Mouse (Mus musculus) CH12.LX (cell line): ENCODE measurements around the gene Mmgt2. TPM values are rescaled to one million over a fixed set of nuclear protein-coding genes. Genes with fewer than 3 reads are reported as not detected.
A peak's percentile ranks its signal among the peaks of the same experiment; 100 is the strongest.

ENCODE experiments used
- DNase-seq: peaks from one replicate; pipeline ENCODE4 v3.0.0-alpha.2; 2013; ENCODE audit errors: extremely low read depth
- H3K27ac ChIP-seq: 2 replicates; pipeline ENCODE4 v1.5.1; 2012; ENCODE audit warnings: low read depth, mild to moderate bottlenecking, control low read depth, moderate library complexity; ENCODE audit not compliant: insufficient read depth
- H3K27me3 ChIP-seq: replicated peaks from 2 replicates; pipeline ENCODE3; 2012; ENCODE audit warnings: inconsistent platforms
- H3K36me3 ChIP-seq, 2 experiments: replicated peaks in 1 of 2; 2 replicates each; pipeline versions ENCODE3 to v1.6.1; 2012; ENCODE audit warnings: inconsistent platforms in 1 of 2, low read length in 1 of 2, mild to moderate bottlenecking in 1 of 2, mixed read lengths in 1 of 2, moderate library complexity in 1 of 2; ENCODE audit not compliant: control insufficient read depth in 1 of 2, insufficient read depth in 1 of 2
- H3K4me1 ChIP-seq, 2 experiments: 2 replicates each; pipeline ENCODE4 v1.6.1; 2012; ENCODE audit warnings: inconsistent platforms in 1 of 2, moderate library complexity in 1 of 2; ENCODE audit not compliant: insufficient read depth in 2 of 2, control insufficient read depth in 1 of 2
- H3K4me2 ChIP-seq: 2 replicates; pipeline ENCODE4 v1.6.1; 2012; ENCODE audit warnings: low read depth, mild to moderate bottlenecking, control low read depth; ENCODE audit not compliant: poor library complexity, insufficient read depth, severe bottlenecking
- H3K4me3 ChIP-seq, 3 experiments: fragments of 150-350 bp in 1 of 3; sonication (generic) in 1 of 3; replicated peaks in 1 of 3; 2 replicates each; pipeline versions ENCODE3 to v1.5.1; 2011 to 2012; ENCODE audit warnings: low read depth in 2 of 3, low read length in 2 of 3, mild to moderate bottlenecking in 2 of 3, moderate library complexity in 2 of 3, control low read depth in 1 of 3, improper control_type of control experiment in 1 of 3, inconsistent platforms in 1 of 3, mixed read lengths in 1 of 3; ENCODE audit not compliant: poor library complexity in 1 of 3
- H3K79me2 ChIP-seq: replicated peaks from 2 replicates; pipeline ENCODE4 v1.6.1; 2012; ENCODE audit warnings: mild to moderate bottlenecking, moderate library complexity; ENCODE audit not compliant: control insufficient read depth, poor library complexity, insufficient read depth, severe bottlenecking; ENCODE audit errors: extremely low read depth
- H3K9ac ChIP-seq: 2 replicates; pipeline ENCODE4 v1.6.1; 2012; ENCODE audit warnings: low read depth, mild to moderate bottlenecking, control low read depth, moderate library complexity; ENCODE audit not compliant: insufficient read depth
- H3K9me3 ChIP-seq: replicated peaks from 2 replicates; pipeline ENCODE3; 2012; ENCODE audit warnings: low read length, inconsistent platforms, mixed read lengths
- CHD1 ChIP-seq: IDR thresholded peaks from 2 replicates; pipeline ENCODE4 v1.6.1; 2012; ENCODE audit warnings: low read depth, low read length, improper control_type of control experiment, inconsistent platforms
- CHD2 ChIP-seq: IDR thresholded peaks from 2 replicates; pipeline ENCODE4 v1.6.1; 2011; ENCODE audit warnings: low read length, improper control_type of control experiment
- CTCF ChIP-seq, 2 experiments: IDR thresholded peaks in 1 of 2; conservative IDR thresholded peaks in 1 of 2; 2 replicates each; pipeline ENCODE4 v1.5.1; 2011 to 2012; ENCODE audit warnings: low read depth in 2 of 2, low read length in 2 of 2, improper control_type of control experiment in 1 of 2, inconsistent platforms in 1 of 2, mild to moderate bottlenecking in 1 of 2, moderate library complexity in 1 of 2
- ELF1 ChIP-seq: IDR thresholded peaks from 2 replicates; pipeline ENCODE4 v1.6.1; 2014; ENCODE audit warnings: low read depth, mild to moderate bottlenecking, inconsistent platforms, low read length, improper control_type of control experiment
- EP300 ChIP-seq: IDR thresholded peaks from 2 replicates; pipeline ENCODE4 v1.6.1; 2011; ENCODE audit warnings: low read length, improper control_type of control experiment
- ETS1 ChIP-seq: conservative IDR thresholded peaks from 2 replicates; pipeline ENCODE4 v1.6.1; 2012; ENCODE audit warnings: low read depth, mild to moderate bottlenecking, inconsistent platforms, low read length, improper control_type of control experiment, moderate library complexity
- IRF4 ChIP-seq: IDR thresholded peaks from 2 replicates; pipeline ENCODE4 v1.6.1; 2014; ENCODE audit warnings: low read depth, mild to moderate bottlenecking, inconsistent platforms, low read length, improper control_type of control experiment
- JUND ChIP-seq: conservative IDR thresholded peaks from 2 replicates; pipeline ENCODE4 v1.6.1; 2011; ENCODE audit warnings: low read depth, low read length, improper control_type of control experiment
- KAT2A ChIP-seq: IDR thresholded peaks from 2 replicates; pipeline ENCODE4 v1.6.1; 2012; ENCODE audit warnings: low read length, improper control_type of control experiment, inconsistent platforms; ENCODE audit not compliant: insufficient replicate concordance
- MAFK ChIP-seq: IDR thresholded peaks from 2 replicates; pipeline ENCODE4 v1.6.1; 2011; ENCODE audit warnings: low read length, improper control_type of control experiment; ENCODE audit not compliant: insufficient replicate concordance
- MAZ ChIP-seq: IDR thresholded peaks from 2 replicates; pipeline ENCODE4 v1.6.1; 2012; ENCODE audit warnings: low read depth, mild to moderate bottlenecking, inconsistent platforms, low read length, improper control_type of control experiment, moderate library complexity
- MEF2A ChIP-seq: IDR thresholded peaks from 2 replicates; pipeline ENCODE4 v1.6.1; 2014; ENCODE audit warnings: low read depth, mild to moderate bottlenecking, inconsistent platforms, low read length, improper control_type of control experiment, borderline replicate concordance
- MYC ChIP-seq: IDR thresholded peaks from 2 replicates; pipeline ENCODE4 v1.6.1; 2011; ENCODE audit warnings: low read depth, mild to moderate bottlenecking, improper control_type of control experiment, low read length
- NRF1 ChIP-seq: IDR thresholded peaks from 2 replicates; pipeline ENCODE4 v1.6.1; 2014; ENCODE audit warnings: low read depth, mild to moderate bottlenecking, inconsistent platforms, low read length, improper control_type of control experiment, moderate library complexity
- PAX5 ChIP-seq: IDR thresholded peaks from 2 replicates; pipeline ENCODE4 v1.6.1; 2012; ENCODE audit warnings: low read length, inconsistent platforms, mixed read lengths
- POLR2A ChIP-seq: IDR thresholded peaks from 2 replicates; pipeline ENCODE4 v1.6.1; 2011; ENCODE audit warnings: low read depth, mild to moderate bottlenecking, improper control_type of control experiment, low read length
- POLR2AphosphoS2 ChIP-seq: IDR thresholded peaks from 2 replicates; pipeline ENCODE4 v1.6.1; 2011; ENCODE audit warnings: low read depth, low read length, improper control_type of control experiment
- RCOR1 ChIP-seq: conservative IDR thresholded peaks from 2 replicates; pipeline ENCODE4 v1.6.1; 2012; ENCODE audit warnings: low read depth, mild to moderate bottlenecking, inconsistent platforms, low read length, improper control_type of control experiment
- SIN3A ChIP-seq: IDR thresholded peaks from 2 replicates; pipeline ENCODE4 v1.6.1; 2012; ENCODE audit warnings: low read length, improper control_type of control experiment, inconsistent platforms
- SMC3 ChIP-seq: IDR thresholded peaks from 2 replicates; pipeline ENCODE4 v1.6.1; 2011; ENCODE audit warnings: low read depth, low read length, improper control_type of control experiment
- TBP ChIP-seq: conservative IDR thresholded peaks from 2 replicates; pipeline ENCODE4 v1.6.1; 2011; ENCODE audit warnings: low read depth, low read length, improper control_type of control experiment
- TCF12 ChIP-seq: IDR thresholded peaks from 2 replicates; pipeline ENCODE4 v1.6.1; 2014; ENCODE audit warnings: low read depth, mild to moderate bottlenecking, inconsistent platforms, low read length, improper control_type of control experiment
- UBTF ChIP-seq: IDR thresholded peaks from 2 replicates; pipeline ENCODE4 v1.6.1; 2012; ENCODE audit warnings: low read depth, mild to moderate bottlenecking, inconsistent platforms, low read length, improper control_type of control experiment, moderate library complexity
- USF2 ChIP-seq: conservative IDR thresholded peaks from 2 replicates; pipeline ENCODE4 v1.6.1; 2011; ENCODE audit warnings: low read depth, low read length, improper control_type of control experiment
- ZKSCAN1 ChIP-seq: IDR thresholded peaks from 2 replicates; pipeline ENCODE4 v1.6.1; 2012; ENCODE audit warnings: low read depth, inconsistent platforms, low read length, improper control_type of control experiment, borderline replicate concordance
- ZMIZ1 ChIP-seq: IDR thresholded peaks from 2 replicates; pipeline ENCODE4 v1.6.1; 2012; ENCODE audit warnings: low read depth, mild to moderate bottlenecking, inconsistent platforms, low read length, improper control_type of control experiment
- ZNF384 ChIP-seq: IDR thresholded peaks from 2 replicates; pipeline ENCODE4 v1.6.1; 2012; ENCODE audit warnings: low read depth, low read length, improper control_type of control experiment, inconsistent platforms
- dilution Hi-C: fragments of 300-500 bp; cut with MboI; formaldehyde crosslinking; loops from 2 replicates; pipeline ENCODE4 v1.14.3; 2020; ENCODE audit warnings: low sequenced_read_pairs; ENCODE audit not compliant: extremely low pct_unique_long_range_greater_than_20kb, extremely low pct_ligation_motif_present
- in situ Hi-C: fragments of 300-500 bp; cut with MboI; formaldehyde crosslinking; loops from 3 replicates; pipeline ENCODE4 v1.14.3; 2019; ENCODE audit warnings: low sequenced_read_pairs, low pct_ligation_motif_present, low pct_unique_long_range_greater_than_20kb, mixed read lengths
- polyA plus RNA-seq: library from polyadenylated mRNA; unstranded; fragments of >175 nt; gene quantifications from 2 replicates; pipeline ENCODE4 v1.2.1, GENCODE M21; 2012; ENCODE audit warnings: low read depth; ENCODE audit not compliant: insufficient read length
- total RNA-seq, 2 experiments: library from RNA; depleted of rRNA; stranded (reverse); fragments of 300-350 nt in 1 of 2; fragments of >200 nt in 1 of 2; gene quantifications; 2 replicates each; pipeline ENCODE4 v1.2.3; 2012 to 2014

The Mmgt2 gene
- total and polyA plus RNA-seq, 3 experiments, result 49.2 to 65.9 (median 60.7) TPM

DNA sequence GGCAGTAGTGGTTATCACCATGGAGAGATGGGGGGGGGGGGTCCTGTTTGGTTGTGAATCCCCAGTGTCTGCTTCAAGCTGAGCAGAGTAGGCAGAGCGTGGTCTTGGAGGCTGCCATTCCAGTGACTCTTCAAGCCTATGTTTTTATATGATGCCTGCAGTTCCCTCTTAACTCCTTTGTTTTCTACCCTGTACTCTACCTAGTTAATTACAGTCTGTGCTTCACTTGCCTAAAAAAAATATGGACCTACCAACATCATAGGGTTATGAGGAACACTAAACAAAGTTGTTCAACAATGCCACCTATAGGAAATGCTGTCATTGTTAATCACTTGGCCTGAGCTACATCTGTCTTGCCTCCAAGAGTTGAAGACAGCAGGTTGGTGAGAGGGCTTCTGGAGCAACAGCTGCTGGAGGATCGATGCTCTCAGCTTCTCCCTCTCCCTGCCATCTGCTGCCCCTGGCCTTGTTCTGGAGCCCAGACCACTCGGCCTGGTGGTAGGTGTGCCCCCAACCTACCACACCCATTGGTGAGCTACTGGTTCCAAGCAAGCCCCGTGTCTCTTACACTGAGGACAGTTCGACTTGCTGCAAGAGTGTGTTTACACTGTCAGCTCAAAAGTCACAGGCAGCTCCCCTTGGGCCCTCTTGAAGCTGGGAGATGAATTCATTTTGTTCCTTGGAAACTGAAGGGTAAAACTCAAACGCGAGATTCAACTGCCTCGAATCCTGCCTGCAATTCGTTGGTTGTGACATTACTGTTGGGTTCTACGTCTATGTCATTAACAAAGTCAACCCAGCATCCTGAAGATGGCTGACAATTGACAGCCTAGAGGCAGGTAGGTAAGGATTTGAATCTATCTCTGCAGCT is 41.9 kb upstream of the Mmgt2 start:
- Histone ChIP-seq H3K4me3 (peak overlapping the region in 1 of 3 experiments; percentile 68), H3K79me2 (peaks cover 28% of the 10 kb centered on the region), H3K27me3 (no peaks in the 10 kb centered on the region), H3K36me3 (peaks cover 48 to 68% of the 10 kb centered on the region in 2 experiments), H3K9me3 (no peaks in the 10 kb centered on the region), H3K9ac (no peak overlapping the region), H3K4me2 (no peak overlapping the region), H3K4me1 (peaks cover 17 to 49% of the 10 kb centered on the region in 2 experiments), H3K27ac (peak overlapping the region; percentile 1; the same call in 1 of the 2 replicates)
- in situ Hi-C loops (no loop called here), dilution Hi-C loops (no loop called here)
- TF ChIP-seq MYC (0 out of 2 replicates have a peak, but pooled peaks have one; percentile 37), ZMIZ1 (peak; percentile 65; the same call in 1 of the 2 replicates), ZNF384 (peak; percentile 6; the same call in 1 of the 2 replicates), CTCF (conservative IDR thresholded peaks at IDR 0.05 in 1 of 2, IDR thresholded peaks at IDR 0.05 in 1 of 2; ENCODE audit: low read depth in 2 of 2, low read length in 2 of 2) (peak in 1 of 2 experiments; percentile 18; a peak in 1 of 4 replicates), PAX5 (no peak), POLR2AphosphoS2 (peak; percentile 35), JUND (no peak), CHD2 (peak; percentile 58; the same call in 1 of the 2 replicates), POLR2A (peak; percentile 33), IRF4 (no peak)
- peak; percentile 61 for DNase-seq

DNA sequence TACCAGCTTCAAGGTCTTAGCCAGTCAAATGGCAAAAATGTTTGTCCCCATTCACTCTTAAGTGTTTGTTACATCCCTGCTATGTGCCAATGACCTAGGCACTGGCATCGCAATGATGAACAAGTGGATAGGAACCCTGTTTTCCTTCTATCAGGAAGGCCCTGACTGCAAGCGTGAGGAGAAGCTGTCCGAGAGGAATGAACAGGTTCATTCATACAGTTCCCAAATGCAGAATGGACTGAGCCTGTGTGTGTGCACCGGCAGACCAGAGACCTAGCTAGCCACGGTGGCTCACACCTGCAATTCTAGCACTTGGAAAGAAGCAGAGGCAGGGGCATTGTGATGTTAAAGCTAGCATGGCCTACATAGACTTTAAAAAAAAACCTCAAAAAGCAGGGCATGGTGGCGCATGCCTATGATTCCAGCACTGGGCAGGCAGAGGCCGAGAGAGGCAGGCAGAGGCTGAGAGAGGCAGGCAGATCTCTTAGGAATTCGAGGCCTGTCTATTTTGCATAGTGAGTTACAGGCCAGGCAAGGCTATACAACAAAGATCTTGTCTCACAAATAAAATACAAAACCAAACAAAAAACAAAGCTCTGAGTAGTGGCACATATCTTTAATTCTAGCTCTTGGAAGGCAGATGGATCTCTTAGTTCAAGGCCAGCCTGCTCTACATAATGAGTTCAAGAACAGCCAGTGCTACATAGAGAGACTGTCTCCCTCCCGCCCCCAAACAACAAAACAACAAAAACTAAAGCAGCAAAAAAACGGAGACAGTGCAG is 41.1 kb upstream of the Mmgt2 start:
- dilution Hi-C loops, result no loop called here
- H3K36me3 ChIP-seq, result peaks cover 48 to 72% of the 10 kb centered on the region in 2 experiments
- H3K9ac ChIP-seq, result no peak overlapping the region
- H3K9me3 ChIP-seq, result no peaks in the 10 kb centered on the region
- peak; percentile 60 for DNase-seq
- in situ Hi-C loops, result no loop called here
- no peak overlapping the region for H3K4me3 ChIP-seq
- no peak overlapping the region for H3K4me2 ChIP-seq
- H3K27me3 ChIP-seq, result no peaks in the 10 kb centered on the region
- peaks cover 13 to 43% of the 10 kb centered on the region in 2 experiments for H3K4me1 ChIP-seq
- no peak overlapping the region for H3K27ac ChIP-seq
- H3K79me2 ChIP-seq, result peaks cover 28% of the 10 kb centered on the region
- TF ChIP-seq EP300 (no peak), MAFK (0 out of 2 replicates have a peak, but pooled peaks have one; percentile 51), CHD1 (no peak), PAX5 (no peak), MEF2A (no peak), MYC (peak; percentile 24; the same call in 1 of the 2 replicates), ZMIZ1 (peak; percentile 75), ZNF384 (no peak), CTCF (conservative IDR thresholded peaks at IDR 0.05 in 1 of 2, IDR thresholded peaks at IDR 0.05 in 1 of 2; ENCODE audit: low read depth in 2 of 2, low read length in 2 of 2) (no peak), USF2 (no peak), UBTF (0 out of 2 replicates have a peak, but pooled peaks have one; percentile 58), NRF1 (0 out of 2 replicates have a peak, but pooled peaks have one; percentile 12), POLR2A (no peak; the same call in 1 of the 2 replicates), SIN3A (0 out of 2 replicates have a peak, but pooled peaks have one; percentile 47), JUND (no peak), TBP (no peak), ZKSCAN1 (no peak), KAT2A (no peak), ELF1 (no peak), SMC3 (no peak; the same call in 1 of the 2 replicates), POLR2AphosphoS2 (peak; percentile 66), MAZ (no peak), RCOR1 (0 out of 2 replicates have a peak, but pooled peaks have one; percentile 48), TCF12 (no peak), ETS1 (no peak)
